Mouse (Mus musculus) frontal cortex, adult (tissue): ENCODE results near the gene Nynrin.

Experiments used
- ATAC-seq: cut with Nextera tagmentation; 2 replicates; pipeline ENCODE4 v1.9.2; 2017; ENCODE audit warnings: mild to moderate bottlenecking, moderate library complexity, mixed read lengths; ENCODE audit not compliant: low TSS enrichment

Nynrin gene

DNA sequence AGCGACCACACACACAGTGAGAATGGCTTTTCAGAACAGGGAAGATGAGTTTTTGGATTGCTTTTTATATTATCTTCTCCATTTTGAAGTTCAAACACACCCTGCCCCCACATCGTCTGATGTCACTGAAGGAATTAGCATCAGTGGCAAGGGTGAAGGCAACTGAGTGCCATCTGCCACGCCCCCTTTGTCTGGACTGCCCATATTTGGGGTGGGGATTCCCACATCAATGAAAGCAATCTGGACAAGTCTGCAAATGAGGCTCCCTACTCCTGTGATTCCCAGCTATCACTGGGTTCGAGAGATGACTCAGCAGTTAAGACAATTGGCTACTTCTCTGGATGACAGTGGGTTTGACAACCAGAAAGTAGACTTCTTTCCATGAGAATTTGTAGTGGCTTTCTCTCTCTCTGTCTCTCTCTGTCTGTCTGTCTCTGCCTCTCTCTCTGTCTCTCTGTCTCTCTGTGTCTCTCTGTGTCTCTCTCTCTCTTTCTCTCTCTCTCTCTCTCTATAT lies 12.9 kb upstream of the Nynrin start:
- no peak for ATAC-seq

DNA sequence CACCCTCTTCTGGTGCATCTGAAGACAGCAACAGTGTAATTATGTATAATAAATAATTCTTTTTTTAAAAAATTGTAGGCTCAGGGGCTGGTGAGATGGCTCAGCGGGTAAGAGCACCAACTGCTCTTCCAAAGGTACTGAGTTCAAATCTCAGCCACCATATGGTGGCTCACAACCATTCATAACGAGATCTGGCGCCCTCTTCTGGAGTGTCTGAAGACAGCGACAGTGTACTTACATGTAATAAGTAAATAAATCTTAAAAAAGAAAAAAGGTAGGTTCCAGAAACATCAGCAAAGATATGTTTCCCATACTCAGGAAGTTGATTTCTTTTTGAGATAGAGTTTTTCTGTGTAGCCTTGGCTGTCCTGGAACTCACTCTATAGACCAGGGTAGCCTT lies 11.0 kb upstream of the Nynrin start:
- ATAC-seq = no peak

DNA sequence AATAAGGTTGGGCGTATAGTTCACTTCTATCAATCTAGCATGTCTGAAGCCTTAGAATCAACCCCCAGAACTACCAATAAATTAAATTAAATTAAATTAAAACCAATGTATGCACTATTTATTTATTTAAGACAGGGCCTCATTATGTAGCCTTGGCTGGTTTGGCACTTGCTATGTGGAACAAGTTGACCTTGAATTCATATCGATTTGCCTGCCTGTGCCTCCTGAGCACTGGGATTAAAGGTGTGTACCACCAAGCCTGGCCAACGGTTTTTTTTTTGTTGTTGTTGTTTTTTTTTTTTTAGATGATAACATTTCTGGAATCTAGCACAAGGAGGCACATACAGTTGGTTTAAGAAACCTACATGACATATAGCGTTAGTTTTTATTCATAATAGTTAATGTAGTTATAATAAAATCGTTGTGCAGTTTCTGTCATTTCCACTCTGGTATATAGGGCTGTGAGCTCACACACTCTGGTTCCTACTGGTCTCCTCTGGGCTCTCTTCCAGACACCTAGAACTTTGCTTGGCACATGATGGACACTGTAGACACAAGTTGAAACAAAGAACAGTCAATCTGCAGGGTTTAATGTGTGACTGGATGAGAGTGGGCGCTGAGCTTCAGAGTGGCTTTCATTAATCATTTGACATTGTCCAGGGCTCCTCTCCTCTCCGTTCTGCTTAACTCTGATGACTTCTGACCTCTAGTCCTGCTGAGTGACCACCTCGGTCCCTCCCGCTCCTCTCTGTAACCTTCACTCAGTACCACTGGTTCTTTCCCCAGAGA lies 8.1 kb upstream of the Nynrin start:
- ATAC-seq = no peak

DNA sequence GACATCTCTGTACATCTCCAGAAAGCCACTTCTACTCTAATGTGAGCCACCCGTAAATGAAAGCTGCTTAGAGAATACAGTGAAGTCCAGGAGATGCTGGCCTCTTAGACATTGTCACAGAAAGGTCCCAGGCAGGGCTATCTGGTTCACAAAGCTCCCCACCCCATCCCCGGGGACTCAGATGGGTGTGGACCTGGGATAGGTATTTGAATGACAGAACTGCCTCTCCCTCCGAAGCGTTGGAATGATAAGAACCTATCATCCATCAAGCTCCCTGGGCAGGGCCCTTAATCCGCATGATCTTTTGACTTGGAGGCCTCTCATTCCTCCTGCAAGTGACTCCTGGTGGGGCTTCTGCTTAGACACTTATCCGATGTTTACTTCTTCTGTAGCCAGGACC lies 2.9 kb upstream of the Nynrin start:
- ATAC-seq = no peak

DNA sequence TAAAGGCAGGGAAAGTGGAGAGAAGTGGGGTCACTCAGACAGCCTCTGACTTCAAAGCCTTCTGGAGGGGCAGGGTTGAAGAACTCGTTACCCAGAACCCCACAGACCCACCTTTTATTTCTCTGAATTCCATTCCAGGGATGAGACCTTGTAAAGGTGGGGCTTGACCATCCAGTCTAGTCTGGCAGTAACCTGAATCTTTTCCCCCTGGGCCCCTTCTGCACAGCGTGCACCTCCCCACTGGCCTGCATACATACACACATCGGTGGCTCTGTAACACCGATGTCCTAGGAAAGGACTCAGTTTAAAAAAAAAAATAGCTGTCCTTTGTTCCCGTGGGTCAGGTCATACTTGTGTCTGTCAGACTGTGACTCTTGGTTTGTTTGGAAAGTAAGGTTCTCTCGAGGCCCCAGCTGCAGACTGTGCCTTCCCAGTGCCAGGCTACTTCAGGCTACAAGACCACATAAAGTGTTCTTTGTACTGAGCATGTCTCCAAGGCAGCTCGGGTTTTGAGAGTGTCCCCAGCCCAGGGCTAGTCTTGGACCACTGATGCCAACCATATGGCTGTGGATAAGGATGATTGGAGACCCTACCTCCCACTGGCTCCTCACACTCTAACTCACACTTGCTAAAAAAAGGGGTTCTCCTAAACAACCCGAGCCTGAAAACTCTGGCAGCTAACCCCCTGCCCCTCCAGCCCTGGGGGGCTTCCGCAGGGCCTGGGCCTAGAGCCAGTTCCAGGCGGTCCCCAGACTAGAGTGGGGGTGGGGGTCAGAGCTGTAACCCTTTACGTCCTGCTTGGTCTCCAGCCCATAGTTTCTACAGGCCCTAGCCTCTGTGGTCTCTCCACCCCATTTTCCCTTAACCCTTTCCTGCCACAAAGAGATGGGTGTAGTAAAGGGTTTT lies 911 bp upstream of the Nynrin start:
- ATAC-seq = peak; percentile 25; the same call in 1 of the 2 replicates

DNA sequence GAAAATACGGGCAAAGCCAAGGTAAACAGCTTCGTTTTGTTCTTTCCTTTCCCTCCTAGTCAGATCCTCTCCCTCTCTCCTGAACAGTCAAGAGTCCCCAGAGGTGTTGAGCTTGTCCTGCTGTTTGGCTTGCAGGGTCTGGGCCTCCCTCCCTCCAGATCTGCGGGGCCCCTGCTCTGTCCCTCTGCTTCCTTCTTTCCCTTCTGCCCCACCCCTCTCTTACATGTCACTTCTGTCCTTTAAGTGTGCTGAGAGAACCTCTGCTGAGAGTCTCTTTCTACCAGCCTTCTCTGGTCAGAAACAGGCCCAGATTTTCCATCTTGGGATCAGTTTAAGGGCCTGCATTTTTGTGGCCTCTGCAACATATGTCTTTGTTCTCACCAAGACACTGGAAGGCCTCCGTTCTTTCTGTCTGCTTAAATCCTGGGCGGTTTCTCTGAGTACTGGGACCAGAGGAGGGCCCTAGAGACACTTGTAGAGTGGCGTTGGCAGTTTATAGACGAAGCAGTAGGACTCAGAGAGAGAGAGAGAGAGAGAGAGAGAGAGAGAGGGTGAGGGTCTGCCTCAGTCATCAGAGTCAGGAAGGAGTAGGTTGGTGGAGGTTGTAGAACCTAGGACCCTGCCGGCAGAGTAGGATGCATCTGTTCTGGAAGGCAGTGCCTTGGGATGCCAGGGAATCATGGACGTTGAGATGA lies 743 bp downstream of the Nynrin start:
- ATAC-seq = peak; percentile 28; the same call in 1 of the 2 replicates

DNA sequence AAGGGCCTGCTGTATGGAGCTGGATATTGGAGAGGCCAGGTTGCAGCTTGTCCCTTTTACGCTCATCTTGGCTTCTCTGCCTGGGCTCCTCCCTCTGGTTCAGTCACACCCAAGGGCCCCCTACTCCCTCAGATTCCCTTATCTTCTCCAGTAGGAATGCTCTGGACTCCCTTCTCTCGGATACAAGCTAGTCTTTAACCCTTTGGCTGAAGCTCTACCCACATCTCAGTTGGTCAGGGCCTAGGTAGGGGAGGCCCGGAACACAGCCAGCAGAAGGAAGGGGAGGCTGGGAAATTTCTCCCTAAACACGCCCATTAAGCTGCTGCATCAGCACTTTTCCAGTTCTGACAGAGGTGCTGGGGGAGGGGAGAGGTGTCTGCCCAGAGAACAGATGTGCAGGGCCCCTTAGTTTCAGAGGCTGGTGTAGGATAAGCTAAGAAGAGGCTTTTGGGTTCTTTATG lies 1.3 kb downstream of the Nynrin start:
- ATAC-seq = no peak

DNA sequence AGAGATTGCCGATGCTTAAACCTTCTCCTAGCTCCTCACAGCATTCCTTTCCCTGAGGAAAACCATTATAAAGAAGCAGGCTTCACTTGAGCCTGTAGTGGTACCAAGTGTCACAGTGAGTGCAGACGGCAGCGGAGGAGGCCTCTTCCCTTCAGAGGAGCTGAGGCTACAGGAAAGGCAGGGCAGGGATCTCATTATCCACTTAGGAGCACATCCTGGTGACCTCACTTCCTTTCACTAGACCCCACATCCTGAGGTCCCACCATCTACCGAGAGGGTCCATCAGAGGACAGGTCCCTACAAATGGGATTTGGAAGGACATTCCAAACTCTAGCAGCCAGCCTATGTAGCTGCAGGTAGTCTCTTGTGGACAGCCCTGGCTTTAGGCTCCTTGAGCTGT lies 3.8 kb downstream of the Nynrin start:
- no peak for ATAC-seq

DNA sequence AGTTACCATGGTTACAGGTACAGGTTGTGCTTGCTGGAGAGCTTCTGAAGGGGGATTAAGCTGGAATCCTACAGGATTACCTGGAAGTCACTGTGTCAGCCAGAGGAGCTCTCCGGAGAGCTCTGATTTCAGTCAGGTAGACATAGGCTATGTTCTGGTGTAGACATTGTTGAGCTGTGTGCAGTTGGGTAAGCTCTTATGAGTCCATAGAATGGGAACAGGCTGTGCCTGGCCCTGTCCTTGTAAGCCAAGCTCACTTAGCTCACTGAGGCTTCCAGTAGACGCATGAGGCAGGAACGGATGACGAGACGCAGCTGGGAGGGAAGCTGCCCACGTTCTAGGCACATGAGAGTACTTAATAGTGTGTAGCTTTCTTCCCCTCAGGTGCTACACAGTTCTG lies 8.4 kb downstream of the Nynrin start:
- ATAC-seq = no peak

DNA sequence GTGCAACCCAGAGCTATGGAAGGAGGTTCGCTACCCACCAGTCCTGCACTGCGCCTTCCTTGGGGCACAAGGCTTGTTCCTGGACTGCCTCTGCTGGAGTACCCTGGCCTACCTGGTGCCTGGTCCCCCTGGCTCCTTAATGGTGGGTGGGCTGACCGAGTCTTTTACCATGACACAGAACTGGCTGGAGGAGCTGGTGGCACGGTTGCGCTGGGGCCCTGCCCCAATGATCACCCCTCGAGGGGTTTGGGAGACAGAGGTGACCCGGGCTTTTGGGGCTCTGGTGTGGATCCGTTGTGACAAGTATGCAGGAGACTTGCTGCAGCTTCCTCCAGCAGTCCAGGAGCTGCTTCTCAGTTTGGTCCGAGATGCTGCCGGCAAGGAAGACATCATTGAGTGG lies 9.2 kb downstream of the Nynrin start:
- no peak for ATAC-seq

DNA sequence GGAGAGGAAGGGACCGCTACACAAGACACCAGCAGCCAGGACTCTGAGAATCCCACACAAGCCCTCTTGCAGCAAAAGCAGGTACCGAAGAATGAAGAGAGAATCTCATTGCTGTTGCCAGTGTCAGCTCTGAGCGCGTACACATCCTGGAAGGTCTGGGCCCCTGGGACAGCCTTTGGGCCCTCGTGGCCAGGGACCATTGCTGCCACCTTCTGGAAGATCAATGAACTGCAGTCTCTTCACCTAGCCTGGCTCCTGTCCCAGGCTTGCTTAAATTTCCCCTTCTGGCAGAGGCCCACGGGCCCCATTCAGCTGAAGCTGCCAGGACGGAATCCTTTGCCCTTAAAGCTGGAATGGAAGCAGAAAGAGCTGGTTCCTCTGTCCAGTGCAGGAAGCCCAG lies 10.0 kb downstream of the Nynrin start:
- ATAC-seq = peak; percentile 72; the same call in 1 of the 2 replicates

DNA sequence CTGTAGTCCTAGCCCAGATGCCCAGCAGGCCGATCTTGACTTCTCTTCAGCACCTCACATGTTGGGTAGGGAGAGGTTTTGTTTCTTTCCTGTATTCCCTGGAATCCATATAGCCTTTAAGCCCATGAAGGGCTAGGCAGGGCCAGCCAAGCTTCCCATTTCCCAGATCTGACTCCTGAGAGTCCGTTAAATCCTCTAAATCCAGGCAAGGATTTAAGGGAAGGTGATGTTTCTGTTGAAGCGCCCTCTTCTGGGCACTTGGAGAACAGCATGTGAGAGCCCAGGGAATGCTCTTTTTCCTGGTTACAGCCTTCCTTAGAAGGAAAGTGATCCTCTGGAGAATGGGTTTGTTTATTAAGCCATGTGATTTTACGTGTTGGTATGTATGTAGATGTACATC lies 13.2 kb downstream of the Nynrin start:
- ATAC-seq = peak; percentile 74

DNA sequence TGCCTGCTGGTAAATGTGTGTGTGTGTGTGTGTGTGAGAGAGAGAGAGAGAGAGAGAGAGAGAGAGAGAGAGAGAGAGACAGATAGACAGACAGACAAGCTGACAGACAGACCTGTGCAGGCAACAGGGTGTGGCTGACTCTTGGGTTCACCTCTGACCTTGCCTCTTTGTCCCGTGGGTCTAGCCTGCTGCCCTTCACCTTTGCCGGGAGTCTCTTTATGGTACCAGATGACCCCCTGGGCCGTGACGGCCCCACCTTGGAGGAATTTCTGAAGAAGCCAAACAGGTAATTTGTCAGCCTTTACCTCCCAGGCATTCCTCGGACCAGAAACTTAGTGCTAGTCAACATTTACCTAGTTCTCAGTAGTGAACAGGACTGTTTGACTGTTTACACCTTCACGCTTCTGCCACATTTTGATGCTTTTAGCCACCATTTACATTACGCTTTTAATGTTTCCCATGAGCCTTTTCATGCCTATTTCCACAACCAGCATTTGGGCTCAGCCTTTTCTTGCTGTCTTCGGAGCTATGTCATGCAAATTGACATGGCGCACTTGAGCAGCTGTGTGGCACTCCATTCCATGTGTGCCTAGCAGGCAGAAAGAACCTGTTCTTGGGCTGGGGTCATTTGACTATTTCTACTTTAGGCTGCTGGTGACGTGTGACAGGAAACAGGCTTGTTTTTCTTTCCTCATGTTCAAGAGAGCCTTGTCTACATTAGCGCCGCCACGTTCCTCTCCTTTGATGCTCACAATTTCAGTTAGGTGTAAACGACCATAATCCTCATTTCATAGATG lies 14.6 kb downstream of the Nynrin start:
- no peak for ATAC-seq

DNA sequence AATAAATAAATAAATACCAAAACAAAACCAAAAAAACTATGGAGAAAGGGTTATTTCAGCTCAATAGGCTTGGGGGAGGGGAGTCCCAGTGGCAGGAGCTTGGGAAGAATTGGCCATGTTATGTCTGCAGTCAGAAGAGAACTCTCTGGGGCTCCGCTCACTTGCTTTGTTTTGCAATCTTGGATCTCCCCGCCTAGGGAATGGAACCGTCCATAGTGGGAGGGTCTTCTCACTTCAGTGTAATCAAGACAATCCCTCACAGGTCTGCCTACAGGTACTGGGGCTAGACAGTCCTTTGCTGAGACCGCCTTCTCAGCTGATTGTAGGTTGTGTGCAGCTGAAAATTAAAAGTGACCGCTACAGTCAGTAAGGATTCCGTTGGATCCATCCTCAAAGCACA lies 15.7 kb downstream of the Nynrin start:
- ATAC-seq = no peak

DNA sequence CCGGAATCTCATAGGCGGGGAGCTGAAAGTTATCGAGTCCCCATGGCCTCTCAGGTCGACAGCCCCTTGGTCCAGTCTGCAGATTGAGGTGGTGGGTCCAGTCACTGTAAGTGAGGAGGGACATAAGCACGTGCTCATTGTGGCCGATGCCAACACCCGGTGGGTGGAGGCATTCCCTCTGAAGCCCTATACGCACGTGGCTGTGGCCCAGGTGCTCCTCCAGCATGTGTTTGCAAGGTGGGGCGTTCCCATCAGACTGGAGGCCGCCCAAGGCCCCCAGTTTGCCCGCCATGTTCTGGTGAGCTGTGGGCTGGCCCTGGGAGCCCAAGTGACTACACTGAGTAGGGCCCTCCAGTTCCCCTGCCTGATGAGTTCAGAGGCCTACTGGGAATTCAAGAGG lies 18.2 kb downstream of the Nynrin start:
- ATAC-seq = no peak

DNA sequence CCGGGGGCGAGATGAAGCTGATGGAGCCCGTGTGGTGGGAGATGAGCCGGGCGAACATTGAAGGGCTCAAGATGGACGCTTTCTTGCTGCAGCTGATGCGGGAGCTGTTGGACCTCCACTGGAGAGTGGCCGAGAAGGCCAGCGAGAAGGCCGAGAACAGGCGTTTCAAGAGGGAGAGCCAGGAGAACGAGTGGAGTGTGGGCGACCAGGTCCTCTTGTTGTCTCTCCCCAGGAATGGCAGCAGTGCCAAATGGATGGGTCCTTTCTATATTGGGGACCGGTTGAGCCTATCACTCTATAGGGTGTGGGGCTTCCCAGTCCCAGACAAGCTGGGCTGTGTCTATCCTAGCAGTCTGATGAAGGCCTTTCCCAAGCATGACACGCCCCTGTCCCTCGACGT lies 18.7 kb downstream of the Nynrin start:
- ATAC-seq = no peak

DNA sequence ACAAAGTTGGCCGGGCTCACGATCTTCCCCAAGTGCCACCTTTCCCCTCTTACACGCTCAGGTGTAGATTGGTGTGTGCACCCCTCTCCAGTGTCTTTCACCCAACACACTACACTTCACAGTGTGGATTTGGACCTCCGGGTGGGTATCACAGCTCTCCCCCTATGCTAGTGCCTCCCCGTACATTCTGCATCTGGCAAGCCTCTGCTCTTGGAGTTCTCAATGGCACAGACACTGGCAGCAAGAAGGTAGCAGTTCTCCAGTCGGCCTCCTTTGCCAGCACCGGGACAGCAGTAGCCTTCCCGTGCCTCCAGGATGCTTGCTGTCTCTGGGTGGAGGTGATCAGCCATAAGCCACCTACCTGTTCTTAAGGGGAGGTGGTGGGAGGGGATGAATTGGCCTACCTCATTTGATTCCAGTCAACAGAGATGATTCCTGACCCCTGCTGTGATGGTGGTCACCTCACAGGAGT lies 19.5 kb downstream of the Nynrin start:
- no peak for ATAC-seq

DNA sequence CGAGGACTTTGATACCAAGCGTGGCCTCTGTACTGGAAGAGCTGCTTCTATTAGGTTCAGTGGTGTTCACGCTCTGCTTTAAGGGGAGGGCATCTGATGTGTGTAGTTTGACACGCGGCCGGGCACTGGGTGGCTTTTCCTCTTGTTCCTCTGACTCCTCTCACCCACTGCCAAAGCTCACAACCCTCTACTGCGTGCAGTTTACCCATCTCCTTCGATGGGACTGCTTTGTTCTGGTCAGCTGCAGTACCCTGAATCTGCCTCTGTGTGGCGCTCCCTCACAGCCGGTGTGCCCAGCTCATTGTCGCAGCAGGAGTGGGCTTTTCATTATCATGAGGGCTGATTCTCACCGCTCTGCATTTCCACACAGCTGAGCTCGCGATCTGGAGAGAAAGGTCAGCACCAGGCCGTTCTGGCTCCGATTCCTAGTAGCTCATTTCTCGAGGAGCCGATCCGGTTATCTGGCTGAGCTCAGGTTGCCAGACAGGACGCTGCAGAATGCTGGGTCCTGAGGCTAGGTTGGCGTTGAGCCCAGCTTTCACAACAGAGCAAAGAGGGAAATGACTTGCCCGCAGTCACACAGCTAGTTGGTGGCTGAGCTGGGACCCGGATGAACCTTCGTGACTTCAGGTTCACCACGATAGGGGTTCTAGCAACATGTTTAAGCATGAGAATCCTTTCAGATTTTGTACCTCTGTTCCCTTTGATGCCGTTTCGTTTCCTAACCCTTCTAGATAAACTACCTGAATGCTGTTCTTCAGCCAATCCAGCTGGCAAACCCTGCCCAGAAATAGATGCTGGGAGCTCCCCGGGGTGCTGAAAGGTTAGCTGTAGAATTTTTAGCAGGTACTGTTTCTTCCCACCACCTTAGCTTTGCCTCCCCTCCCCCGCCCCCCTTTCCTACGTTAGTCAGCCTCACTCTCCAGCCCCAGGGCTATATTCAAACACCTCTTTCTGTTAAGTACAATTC lies 20.2 kb downstream of the Nynrin start:
- ATAC-seq = peak; percentile 77

DNA sequence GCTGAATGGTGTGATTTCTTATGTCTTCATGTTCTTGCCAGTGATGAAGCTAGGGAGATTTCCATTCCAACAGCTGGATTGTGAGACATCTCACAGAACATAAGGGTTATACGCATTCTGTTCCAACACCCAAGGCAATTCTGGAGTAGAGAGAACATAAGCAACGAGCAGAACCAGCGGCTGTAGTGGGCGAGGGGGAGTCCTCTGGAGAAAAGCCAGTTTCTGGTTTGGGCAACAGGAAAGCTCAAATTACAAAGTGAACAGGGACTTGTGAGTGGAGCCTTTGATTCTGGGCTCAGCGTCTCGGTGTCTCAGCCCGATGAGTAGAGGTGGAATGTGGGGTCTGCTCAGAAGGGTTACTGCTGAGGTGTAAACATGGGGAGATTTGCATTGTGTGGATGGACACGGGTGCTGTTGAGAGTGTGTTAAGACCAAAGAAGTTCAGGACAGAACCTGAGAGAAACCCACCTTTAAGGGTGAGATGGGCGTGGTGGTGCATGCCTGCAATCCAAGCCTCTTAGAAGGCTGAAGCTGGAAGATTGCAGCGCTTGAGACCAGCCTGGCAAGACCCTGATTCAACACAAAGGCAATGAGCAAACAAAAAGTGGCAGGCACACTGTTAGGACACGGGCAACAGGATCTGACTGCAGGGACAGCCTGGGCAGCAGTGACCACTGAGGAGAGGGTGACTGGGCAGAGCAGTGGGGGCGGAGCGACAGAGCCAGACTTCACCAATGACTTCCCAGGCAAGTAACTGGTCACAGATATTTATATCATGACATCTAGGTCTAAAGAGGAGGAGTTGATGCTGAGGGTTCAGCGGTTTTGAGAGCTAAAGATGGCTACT lies 23.9 kb downstream of the Nynrin start:
- peak; percentile 21; the same call in 1 of the 2 replicates for ATAC-seq
